Mouse (Mus musculus): ENCODE measurements at regions not wholly inside any gene's neighbourhood (a gene's known extent, or its start where the extent isn't known, plus 50 kb on each side); places are given as distances from the start of the nearest gene placed in this dataset.
A peak's percentile ranks its signal among the peaks of the same experiment; 100 is the strongest.

GRCm38 (mm10) chr15:41190792-41191191 is 1056.6 kb downstream of the 9330182O14Rik start:
- TF ChIP-seq EP300 (IDR thresholded peaks at IDR 0.05; ENCODE audit: insufficient read depth, low read depth, low read length) (peak; percentile 60; the same call in 1 of the 2 replicates), CTCF (IDR thresholded peaks at IDR 0.05; ENCODE audit: low read depth, low read length) (no peak), POLR2A (IDR thresholded peaks at IDR 0.05; ENCODE audit: insufficient read depth, low read length) (no peak)
